Mouse (Mus musculus): ENCODE data around the gene Ccdc6.

Gene Ccdc6

DNA sequence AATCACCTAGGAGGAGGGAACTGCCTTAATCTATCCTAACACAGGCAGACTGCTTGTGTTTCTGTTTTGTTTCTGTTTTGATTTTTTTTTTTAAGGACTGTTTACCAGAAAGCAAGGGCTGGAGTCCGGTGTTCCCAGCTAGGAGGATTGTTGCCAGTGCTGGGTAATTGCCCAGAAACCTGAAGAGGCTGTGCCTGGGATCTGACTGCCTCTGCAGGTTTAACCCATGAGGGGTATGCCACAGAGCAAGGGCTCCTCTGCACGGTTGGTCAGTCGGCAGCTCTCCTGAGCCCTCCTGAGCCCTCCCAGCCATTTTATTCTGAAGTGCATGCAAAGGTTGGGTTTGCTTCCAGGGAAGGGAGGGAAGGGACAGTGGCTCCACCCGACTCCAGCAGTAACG, 66.8 kb downstream of the Ccdc6 start:
- in situ Hi-C loops (cut with MboI, MseI) = no loop called here

DNA sequence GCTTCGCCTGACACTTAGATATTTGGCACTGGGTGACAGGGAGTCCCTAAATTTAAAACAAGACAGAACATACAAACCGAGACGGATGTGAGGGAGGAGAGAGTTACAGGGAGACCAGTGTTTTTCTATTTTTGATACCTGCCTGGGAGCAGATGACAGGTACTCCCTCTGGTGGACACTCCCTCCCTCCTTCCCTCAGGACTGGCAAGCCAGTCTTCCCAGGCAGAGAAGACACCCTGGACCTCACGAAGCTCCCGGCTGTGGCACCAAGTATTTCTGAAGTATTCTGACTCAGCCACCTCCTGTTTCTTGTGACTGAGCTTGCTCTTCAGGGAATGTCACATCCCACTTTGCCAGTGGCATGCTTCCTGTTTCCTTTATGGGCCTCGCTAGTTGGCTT, 69.0 kb downstream of the Ccdc6 start:
- in situ Hi-C loops (cut with MboI, MseI) = no loop called here

DNA sequence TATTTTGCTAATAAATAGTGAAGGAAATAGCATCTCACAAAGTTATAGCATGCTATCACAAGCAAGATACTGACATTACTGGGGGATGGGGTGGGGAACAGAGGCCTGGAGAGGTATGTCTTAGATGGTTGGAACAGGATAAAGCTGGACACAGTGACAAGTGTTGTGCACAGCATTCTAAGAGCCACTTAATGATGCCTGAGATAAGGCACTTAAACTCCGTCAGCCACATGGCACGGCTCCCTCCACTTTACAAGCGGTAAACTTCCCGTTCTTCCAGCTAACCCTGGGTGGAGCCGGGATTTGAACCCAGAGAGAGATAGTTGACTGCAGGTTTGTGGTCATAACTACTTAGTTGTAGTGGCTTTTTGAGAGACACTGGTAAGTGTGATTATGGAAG, 69.5 kb downstream of the Ccdc6 start:
- in situ Hi-C loops (cut with MboI, MseI) = no loop called here

DNA sequence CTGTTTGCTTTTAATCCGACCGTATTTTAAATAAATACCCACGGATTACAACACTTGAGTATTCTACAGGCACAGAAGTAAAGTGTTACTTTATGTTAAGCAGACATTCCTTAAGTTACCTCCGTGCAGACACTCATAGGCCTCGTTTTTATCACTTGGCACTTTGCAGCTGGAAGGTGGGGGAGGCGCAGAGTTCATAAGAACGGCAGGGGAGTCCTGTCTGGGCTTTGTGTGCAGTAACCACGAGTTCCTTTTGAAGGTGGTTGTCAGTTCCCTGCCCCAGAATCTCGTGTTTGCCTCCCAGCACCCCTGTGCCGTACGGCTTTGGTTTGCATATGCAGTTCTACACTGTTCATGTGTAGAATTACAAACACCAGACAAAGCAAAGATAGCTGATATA, 70.7 kb downstream of the Ccdc6 start:
- in situ Hi-C loops (cut with MboI, MseI) = no loop called here

DNA sequence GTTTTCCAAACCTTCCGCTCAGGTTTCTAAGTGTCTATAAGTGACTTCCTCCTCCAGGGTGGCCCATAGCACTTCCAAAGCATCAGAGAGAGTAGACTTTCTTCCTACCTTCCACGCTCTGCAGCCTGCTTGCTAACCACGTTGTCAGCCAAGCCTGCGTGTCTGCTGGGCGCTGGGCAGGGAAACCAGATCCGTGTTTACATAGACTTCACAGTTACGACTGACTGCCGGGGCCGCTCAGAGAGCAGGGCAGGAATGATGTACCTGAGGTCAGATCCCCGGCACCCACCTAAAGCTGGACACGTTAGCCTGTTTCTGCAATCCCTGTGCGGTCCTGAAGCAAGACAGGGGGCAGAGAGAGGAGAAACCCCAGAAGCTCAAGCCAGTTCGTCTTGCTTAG, 71.5 kb downstream of the Ccdc6 start:
- in situ Hi-C loops (cut with MboI, MseI) = no loop called here

DNA sequence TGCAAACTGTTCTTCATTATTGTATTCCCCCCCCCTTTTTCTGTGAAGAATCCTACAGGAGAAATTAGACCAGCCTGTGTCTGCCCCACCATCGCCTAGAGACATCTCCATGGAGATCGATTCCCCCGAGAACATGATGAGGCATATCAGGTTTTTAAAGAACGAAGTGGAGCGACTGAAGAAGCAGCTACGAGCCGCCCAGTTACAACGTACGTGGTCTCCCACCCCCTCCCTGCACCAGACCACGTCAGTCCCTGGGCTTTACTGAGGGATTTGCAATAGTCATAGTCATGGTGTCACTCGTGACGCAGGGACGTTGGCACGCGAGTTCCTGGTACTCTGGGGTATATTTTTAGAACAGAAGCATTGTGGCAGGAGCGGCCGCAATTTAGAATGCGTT, 72.1 kb downstream of the Ccdc6 start:
- in situ Hi-C loops (cut with MboI, MseI) = no loop called here

DNA sequence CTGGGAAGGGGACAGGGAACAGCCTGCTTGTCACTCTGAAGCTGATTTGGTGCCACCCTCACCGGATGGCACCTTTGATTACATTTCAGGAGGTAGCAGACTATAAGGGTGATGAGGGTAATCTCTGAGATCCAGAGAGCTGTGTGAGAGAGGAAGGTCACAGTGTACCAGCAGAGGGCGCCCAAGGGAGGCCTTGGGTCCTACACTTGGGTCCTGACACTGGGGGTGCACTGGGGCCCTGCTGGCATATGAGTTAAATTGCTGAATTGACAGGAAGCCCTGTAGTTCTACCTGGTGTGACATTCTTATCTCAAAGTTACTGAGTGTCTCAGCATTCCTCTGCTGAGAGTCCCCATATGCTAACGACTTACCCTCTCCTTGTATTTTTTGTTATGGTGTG, 76.4 kb downstream of the Ccdc6 start:
- in situ Hi-C loops (cut with MboI, MseI) = no loop called here

DNA sequence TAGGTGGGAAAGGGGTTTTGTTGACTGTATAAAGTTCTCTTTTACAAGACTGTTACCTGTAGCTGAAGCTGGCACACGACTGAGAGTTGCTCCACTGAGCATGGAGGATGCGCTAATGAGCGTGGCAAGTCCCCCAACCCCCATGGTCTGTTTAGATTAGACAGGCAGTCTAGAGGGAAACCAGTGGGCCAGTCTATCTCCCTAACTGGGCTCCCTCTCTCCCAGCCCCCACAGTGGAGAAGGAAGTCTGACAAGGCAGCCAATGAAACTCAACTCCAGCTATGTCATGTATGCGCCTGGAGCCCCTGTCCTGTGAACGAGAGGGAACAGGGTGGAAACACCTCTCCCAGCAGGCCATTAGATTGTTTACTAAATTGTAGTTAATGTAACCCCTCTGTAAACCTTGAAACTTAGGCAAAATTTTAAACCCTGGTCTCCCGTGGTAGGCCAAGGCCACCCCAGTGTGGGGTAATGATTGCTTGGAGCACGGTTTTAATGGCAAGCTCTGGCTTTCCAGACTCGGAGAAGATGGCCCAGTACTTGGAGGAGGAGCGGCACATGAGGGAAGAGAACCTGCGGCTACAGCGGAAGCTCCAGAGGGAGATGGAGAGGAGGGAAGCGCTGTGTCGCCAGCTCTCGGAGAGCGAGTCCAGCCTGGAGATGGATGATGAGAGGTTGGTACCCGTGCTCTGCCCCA, 77.7 kb downstream of the Ccdc6 start:
- in situ Hi-C loops (cut with MboI, MseI) = no loop called here

DNA sequence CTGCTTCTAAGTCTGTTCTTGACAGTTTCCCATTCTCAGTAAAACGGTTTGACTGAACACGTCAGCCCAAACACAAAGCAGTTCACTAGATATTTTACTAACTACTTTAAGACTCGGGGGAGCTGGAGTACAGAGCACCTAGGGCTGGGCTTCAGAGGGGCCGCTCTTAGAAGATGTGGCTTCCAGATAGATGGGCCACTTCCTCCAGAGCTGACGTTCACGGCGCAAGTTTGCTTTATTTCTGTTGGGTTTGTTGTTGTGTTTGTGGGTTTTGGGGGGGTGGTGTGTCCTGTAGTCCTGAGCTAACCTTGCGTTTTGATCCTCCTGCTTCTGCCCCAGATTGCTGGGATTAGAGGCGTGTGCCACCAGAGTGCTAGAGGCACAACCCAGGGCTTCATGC, 83.8 kb downstream of the Ccdc6 start:
- in situ Hi-C loops (cut with MboI, MseI) = no loop called here

DNA sequence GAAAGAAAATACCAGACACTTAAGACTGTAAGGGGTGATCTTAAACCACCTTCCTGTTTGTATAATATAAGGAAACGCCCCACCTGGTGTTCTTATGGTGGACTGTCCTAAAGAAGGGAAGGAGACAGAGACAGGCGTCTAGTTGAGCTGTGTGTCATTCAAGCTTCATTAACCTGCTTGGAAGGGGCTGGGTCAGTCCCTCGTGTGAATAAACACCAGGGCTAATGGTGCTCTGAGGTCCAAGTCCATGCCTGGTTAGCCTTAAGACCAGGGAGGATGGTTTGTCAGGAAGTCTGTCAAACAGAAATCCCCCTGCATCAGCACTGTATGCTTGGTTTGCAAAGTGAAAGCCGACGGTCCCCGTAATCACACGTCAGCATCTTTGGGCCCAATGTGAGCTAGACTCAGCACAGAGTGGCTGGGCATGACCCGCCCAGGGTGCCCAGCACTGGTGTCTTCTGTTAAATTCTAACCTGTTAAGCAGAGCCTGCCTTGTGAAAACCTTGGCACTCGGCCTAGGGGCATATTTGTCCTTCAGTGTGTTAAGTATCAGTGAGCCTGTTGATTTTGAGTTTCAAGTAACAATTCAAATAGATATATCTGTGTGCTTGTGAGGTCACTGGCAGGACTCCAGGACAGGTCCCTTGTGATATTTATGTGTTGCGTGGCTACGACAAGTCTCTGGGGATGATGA, 84.5 kb downstream of the Ccdc6 start:
- in situ Hi-C loops (cut with MboI, MseI) = no loop called here

DNA sequence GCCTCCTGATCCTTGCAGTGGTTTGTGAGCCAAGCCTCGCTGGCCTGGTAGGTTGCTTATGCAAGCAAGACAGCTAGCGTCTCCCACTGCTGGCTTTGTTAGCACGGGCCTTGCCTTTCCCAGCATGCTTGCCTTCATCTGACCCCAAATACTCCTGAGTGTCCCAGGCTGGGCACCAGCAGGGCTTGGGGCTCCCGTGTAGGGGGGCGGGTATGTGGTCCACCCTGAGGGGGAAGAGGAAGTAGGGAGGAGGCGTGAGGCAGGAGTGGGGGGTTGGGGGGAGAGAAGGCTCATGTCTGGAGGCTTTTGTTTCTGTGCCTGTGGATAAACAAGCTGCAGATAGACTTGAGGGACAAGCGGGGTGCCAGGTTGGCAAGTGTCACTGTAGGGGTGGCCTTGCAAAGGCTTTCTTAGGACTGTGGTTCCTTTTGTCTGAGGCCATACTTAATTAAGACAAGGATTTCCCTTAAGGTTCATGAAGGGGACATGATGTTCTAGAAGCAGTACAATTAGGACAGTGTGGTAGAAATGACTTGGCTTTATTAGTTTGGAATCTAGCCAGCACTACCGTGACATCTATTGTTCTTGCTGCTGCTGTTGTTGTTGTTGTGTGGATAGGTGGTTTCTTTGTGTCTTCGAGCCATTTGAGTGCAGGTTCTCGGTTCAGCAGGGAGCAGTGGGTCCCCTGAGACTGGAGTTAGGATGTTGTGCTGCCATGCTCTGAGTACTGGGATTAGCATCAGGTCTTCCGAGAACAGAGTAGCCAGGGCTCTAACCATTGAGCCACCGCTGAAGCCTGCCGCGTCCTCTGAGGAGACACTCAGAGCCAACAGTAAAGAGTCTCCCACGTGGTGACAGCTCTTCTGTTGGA, 86.5 kb downstream of the Ccdc6 start:
- in situ Hi-C loops (cut with MboI, MseI) = no loop called here

DNA sequence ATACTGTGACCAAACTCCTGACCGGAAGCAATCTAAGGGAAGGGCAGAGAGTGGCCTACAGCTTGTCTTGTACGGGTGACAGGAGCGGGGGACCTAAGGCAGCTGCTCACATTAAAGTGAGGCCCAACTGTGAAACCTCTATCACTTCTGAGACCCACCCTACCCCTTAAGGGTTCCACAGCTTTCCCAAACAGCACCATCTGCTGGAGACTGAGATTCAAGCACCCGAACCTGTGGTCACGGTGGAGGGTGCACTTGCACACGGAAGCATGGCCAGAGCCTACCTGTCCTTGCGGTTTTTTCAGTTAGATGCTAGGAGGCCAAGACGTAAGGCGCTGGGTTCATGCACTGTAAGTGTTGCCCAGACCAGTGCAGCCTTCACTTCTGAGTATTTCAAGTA, 89.2 kb downstream of the Ccdc6 start:
- in situ Hi-C loops (cut with MboI, MseI) = no loop called here

DNA sequence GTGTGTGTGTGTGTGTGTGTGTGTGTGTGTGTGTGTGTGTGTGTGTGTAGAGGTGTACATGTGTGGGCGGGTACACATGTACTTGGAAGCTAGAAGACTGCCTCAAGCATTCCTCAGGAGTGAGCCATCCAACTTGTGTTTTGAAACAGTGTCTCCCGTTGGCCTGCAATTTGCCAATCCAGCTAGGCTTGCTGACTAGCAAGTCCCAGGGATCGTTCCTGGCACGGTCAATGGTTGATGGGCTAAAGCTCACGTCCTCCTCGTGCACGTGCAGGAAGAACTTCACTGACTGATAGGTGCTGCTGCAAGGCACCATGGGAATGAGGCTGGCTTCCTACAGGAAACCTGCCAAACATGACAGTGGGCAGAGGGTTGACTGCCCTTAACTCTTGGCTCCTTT, 89.7 kb downstream of the Ccdc6 start:
- in situ Hi-C loops (cut with MboI, MseI) = no loop called here

DNA sequence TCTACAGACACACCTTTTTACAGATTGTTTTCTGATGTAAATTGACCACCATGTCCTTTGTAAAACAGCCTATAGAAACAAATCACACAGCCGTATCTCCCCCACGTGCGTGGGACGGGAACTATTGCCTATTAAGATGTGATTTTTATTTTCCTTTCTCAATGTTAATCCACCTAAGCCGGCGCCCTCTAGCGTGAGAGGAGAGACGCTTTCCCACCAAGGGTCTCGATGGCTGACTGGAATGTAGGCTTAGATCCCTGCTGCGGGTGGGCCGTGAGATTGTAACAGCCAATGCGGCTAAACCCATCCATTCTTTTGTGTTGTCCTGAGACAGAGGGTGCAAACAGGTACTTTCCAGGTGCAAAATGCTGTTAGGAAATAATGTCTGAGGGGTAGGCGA, 92.9 kb downstream of the Ccdc6 start:
- in situ Hi-C loops (cut with MboI, MseI) = no loop called here

DNA sequence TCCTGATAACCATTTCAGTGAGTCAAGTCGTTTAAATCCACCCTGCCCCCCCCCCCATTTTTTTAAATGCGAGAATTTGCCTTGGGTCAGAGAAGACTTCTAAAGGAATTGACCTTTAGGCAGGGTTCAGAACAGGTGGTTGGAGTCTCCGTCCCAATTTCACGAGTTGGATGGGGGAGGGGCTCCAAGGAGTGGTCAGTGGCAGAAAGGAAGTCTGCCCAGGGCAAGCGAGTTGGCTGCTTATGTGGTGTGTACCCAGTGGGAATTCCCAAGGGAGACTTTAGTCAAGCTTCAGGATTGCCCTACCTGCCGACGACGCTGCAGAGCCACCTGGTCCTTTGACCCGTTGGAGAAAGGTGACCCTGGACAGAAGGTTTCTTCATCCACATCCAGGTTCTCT, 97.4 kb downstream of the Ccdc6 start:
- in situ Hi-C loops (cut with MboI, MseI) = no loop called here

DNA sequence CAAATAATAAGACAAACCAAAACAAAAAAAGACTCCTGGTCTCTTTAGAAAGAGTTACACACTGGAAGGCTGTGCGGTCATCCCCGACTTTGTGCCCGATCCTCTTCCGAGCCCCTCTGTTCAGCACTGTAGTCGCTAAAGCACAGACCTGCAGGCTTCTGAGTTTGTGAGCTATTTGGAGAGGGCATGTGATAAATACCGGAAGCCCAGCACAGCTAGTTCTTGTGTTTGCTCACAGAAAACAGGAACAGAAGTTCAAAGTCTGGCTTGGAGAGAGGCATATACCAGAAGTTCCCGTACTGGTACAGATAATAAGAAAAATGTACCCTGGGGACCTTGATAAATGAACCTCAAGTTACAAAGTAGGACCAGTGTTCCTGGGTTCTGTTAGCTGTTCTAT, 98.4 kb downstream of the Ccdc6 start:
- in situ Hi-C loops (cut with MboI, MseI) = no loop called here

DNA sequence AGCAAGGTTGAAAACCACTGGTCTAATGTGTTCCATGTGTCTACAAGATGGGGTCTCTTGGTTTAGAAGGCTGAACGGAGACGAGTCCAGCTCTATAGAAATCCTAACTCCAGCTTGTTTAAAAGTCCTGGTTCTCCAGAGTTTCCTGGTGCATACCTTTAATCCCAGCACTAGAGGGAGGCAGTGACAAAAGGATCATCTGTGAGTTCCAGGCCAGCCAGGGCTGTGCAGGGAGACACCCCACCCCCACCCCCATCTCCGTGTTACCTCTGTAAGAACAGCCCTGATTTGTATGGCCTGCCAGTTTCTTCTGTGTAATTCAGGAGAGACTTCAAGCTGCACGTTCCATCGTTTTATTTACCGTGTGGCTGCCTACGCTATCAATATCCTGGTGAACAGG, 98.9 kb downstream of the Ccdc6 start:
- in situ Hi-C loops (cut with MboI, MseI) = no loop called here

DNA sequence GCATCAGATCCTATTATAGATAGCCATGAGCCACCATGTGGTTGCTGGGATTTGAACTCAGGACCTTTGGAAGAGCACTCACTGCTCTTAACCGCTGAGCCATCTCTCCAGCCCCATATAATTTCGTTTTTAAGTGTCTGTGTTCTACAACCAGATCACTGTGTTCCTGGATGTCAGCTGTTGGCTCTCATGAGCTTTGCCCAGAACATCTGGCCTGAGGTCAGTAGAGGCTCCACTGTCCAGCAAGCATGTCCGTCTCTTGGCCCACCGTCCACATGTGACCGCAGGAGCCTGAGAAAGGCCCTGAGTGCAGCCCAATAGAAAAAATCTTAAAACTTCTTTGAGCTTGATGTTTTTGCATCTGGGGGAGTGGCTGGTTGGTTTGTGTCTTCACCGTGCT, 99.7 kb downstream of the Ccdc6 start:
- in situ Hi-C loops (cut with MboI, MseI) = no loop called here

DNA sequence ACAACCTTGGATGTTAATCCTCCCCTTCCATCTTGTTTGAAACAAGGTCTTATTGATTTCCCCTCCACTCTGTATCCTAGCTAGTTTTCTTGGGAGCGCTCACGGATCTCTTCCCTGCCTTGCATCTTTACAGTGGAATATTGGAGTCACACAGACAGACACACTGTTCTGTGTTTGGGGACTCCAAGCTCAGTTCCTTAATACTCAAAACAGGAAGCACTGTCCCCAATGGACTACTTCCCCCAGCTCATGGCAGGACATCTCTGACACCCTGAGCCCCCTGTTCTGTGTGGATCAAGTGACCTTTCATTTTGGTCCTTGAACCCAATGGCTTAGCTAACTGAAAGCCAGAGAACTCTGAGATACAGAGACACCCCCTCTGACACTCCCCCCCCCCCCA, 100.7 kb downstream of the Ccdc6 start:
- in situ Hi-C loops (cut with MboI, MseI) = no loop called here

DNA sequence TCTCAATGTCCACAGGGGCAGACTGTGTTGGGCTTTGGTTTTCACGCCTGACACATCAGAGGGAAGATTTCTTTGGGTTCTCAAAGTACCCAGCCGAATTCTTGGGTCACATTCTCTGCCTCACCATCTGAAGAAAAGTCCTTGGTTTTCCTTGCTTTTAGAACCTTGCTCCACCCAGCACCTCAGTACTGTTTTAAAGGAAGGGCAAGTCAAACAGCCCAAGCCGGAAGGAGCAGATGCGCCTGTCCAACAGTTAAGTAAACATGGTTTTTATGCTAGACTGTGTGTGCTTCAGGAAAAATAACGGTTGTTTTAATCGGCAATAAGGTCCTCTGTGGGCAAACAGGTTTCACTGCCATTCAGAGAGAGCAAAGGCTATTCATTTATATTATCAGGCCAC, 101.1 kb downstream of the Ccdc6 start:
- in situ Hi-C loops (cut with MboI, MseI) = no loop called here

DNA sequence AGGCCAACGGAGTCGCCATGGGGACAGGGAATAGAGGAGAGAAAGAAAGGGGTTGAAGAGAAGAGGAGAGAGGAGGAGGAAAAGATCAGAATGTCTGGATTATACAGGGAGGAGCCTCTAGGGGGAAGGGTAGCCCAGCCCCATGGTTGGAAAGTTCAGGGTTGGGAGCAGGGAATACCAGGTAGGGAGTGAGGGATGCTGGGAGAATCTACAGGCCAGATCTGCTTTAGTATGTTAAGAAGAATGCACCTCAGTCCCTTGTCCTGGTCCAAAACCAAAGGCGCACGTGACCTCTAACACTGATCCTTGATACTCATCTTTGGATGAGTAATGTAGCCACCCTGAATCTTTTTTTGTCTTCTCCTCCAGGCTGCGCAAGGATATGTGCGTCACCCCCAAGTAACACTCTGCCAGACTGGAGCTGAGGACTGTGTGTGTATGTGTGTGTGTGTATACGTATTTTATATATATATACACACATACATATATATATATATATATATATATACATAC, 102.1 kb downstream of the Ccdc6 start:
- in situ Hi-C loops (cut with MboI, MseI) = no loop called here

DNA sequence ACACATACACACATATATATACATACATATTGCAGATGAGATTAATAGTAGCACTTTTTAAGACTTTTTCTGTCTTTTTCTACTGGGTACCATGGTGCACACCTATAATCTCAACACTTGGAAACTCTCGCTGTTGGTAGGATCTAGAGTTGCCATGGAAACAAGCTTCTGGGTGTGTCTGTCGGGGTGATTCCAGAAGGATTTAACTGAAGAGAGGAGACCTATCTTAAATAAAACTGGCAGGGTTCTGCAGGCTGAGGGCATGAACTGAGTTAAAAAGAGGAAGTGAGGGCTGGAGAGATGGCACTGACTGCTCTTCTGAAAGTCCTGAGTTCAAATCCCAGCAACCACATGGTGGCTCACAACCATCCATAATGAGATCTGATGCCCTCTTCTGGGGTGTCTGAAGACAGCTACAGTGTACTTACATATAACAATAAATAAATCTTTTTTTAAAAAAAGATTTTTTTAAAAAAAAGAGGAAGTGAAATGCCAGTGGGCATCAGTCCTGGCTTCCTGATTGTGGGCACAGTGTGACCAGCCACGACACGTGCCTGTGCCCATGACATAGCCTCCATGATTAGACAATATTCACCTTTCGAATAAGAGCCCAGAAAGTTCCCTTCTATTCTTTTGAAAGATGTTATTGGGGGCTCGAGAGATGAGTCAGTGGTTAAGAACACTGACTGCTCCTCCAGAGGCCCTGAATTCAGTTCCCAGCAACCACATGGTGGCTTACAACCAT, 102.7 kb downstream of the Ccdc6 start:
- in situ Hi-C loops (cut with MboI, MseI) = no loop called here

Data from T-helper 2 cell (primary cell).